Mouse (Mus musculus): ENCODE results near the gene Dnajc3.
"Not testable (repeated sequence)": the region's sequence is repeated elsewhere in the genome, so short reads cannot be mapped to it uniquely, and the experiment has no call there.

Gene Dnajc3

DNA sequence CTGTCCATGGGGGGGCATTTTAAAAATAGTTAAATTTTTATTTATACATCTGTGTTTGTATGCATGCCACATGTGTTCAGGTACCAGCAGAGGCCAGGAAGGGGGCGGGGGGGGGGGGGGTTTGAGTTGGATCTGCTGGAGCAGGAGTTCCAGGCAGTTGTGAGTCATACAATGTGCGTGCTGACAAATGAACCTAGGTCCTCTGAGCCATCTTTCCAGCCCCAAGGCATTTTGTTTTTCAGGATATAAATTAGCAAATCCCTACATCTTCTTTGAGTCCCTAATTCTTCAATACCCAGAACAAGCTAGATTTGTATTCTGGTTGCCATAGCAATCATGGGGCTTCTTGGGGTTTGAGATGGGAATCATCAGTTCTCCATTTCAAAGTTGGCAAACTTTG, 6.6 kb upstream of the Dnajc3 start:
- DNase-seq (ENCODE audit: low spot score) = no peak

DNA sequence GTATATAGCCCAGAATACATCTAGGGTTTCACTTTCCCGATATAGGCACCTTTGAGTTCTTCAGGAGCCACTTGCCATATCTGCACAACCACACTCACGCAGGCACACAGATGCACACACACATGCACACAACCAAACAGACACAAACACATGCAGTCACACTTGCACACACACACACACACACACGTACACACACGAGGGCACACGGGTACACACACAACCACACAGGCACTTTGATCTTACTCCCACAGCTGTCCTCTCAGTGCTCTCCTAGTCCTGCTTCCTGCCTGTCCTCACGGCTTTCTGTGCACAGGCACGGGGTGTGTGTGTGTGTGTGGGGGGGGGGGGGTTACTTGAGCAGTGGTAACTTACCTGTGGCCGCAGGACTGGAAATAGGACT, 4.8 kb upstream of the Dnajc3 start:
- no peak for DNase-seq (ENCODE audit: low spot score)

DNA sequence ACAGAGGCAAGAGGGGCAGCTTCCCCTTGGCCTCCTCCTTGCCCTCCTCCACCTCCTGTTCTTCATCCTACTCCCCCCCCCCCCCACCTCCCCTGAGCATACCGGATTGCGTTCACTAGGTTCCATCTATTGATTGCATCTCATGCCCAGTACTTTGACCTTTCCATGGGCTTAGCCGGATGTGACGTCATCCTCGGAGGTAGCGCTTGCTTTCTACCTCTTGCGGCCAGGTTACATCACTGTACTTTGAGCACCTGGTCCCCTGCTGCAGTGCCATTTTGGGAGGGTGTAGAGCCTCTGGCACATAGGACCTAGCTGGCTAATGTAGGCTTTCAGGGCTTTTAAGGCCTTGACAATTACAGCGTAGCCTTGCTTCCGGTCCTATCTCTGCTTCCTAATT, 3.1 kb upstream of the Dnajc3 start:
- DNase-seq (ENCODE audit: low spot score) = no peak

DNA sequence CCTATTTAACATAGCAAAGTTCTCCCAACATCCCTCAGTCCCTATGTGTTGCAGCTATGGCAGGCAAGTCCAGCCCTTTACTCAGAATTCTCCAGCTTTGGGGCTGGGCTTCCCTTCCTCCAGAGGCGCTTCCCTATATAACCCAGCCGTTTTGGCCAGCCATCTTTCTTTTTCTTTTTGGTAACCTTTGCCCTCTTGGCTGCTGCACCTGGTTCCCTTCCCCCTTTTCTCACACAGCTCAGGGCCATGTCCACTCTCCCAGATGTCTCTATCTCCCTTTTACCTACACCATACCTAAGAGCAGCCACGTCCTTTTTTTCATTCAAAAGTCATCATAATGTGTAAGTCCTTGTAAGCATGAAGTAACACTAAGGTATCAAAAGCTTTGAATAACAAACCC, 1.5 kb upstream of the Dnajc3 start:
- DNase-seq (ENCODE audit: low spot score) = no peak

DNA sequence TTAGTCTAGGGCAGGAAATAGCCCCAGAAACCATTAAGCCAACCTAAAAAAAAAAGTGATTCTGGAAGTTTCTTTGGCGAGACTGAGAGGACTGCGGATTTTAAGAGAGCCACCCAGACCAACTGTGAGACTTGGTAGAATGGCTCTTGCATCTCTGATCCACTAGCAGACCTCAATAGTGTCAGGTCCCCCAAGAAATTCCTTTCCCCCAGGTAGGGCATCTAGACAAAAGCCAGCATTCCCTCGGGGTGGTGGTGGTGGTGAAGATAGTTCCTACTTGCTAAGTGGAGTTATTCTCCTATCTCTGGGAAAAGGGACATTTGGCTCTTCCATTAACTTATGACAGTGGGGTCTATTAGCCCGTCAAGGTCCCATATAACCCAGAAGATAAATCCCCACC, 824 bp upstream of the Dnajc3 start:
- DNase-seq (ENCODE audit: low spot score) = no peak

DNA sequence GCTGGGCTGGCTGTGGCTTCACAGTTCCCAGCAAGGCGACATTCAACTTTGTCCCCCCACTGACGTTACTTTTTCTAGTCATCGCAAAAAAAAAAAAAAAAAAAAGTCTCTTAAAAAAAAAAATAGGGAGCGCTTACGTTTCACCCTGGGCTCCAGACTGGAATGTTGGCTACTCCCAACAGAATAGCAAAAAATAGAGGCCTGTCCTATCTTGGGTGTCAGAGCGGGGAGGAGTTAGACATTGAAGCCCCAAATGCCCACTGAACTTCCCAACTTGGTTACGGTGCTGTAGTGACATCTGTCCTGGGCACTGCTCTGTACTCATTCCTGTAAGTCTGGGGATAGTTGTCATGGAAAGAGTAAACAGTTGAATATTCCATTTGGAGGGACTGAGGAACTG, 775 bp downstream of the Dnajc3 start:
- no peak for DNase-seq (ENCODE audit: low spot score)

- no peak for DNase-seq (ENCODE audit: low spot score)
Observed at GRCm38 (mm10) chr14:118940796-118941495, 3.2 kb downstream of the Dnajc3 start.

- DNase-seq (ENCODE audit: low spot score) = no peak
Observed at GRCm38 (mm10) chr14:118942076-118942475, 4.3 kb downstream of the Dnajc3 start.

DNA sequence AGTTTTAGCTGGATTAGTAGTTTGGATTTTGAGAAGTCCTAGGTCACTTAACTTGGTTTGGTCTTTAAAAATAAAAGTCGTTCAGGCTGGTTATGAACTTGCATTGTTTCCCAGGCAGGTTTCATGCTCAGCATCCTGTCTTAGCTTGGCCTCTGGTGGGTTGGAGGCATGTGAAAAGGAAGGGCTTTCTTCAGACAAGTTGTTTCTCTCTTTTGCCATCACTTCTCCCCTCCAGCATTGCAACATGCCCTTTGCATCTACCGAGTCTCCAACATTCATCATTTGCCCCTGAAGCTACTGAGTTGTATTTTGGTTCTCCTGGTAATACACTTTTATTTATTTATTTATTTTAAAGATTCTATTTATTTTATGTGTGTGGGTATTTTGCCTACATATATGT, 6.9 kb downstream of the Dnajc3 start:
- no peak for DNase-seq (ENCODE audit: low spot score)

- no peak for DNase-seq (ENCODE audit: low spot score)
Observed at GRCm38 (mm10) chr14:118948841-118949240, 11.1 kb downstream of the Dnajc3 start.

- no peak for DNase-seq (ENCODE audit: low spot score)
Observed at GRCm38 (mm10) chr14:118951912-118952583, 14.3 kb downstream of the Dnajc3 start.

GRCm38 (mm10) chr14:118958010-118958409, 20.2 kb downstream of the Dnajc3 start:
- no peak for DNase-seq (ENCODE audit: low spot score)

DNA sequence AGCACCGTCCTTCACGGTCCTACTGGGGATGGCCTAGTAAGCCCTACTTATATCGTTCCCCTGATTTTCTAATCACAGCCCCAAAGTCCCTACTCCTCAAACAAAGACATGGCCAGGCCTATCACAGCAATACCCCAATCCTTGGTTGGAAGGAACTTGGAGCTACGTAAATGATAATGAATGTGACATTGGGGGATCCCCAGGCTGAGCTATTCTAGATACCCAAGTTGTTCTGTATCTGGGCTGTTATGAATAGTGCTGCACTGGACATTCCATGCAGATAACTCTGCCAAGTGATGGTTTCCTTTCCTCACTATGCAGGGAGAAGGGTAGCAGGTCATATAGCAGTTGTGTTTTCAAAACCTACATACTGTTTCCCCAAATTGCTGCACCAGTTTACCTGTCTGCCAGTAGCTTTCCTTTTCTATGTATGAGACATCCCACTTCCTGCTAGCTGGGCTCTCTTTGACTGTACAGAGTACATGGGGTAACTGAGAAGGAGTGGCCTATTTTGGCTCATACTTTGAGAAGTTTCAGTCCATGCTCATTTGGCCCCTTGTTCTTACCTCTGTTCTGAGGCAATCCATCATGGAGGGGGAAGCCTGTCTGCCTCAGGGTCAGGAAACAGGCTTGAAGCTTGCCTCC, 27.7 kb downstream of the Dnajc3 start:
- no peak for DNase-seq (ENCODE audit: low spot score)

DNA sequence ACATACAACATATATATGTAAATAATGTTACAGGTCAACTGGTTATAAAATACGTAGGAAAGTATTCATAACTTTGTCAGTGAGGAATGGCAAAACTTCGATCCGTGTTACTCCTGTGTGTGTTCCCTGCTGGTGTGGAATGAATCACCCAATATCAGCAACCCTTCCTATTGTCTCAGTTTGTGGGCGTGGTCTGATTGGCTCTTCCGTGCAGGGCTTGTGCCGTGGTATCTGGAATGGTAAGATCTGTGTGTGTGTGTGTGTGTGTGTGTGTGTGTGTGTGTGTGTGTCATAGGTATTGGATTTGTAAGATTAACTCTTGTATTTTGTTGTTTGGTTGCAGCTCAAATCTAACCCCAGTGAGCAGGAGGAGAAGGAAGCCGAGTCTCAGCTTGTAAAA, 29.9 kb downstream of the Dnajc3 start:
- DNase-seq (ENCODE audit: low spot score) = no peak

- DNase-seq (ENCODE audit: low spot score) = no peak
Observed at GRCm38 (mm10) chr14:118972268-118972667, 34.5 kb downstream of the Dnajc3 start.

DNA sequence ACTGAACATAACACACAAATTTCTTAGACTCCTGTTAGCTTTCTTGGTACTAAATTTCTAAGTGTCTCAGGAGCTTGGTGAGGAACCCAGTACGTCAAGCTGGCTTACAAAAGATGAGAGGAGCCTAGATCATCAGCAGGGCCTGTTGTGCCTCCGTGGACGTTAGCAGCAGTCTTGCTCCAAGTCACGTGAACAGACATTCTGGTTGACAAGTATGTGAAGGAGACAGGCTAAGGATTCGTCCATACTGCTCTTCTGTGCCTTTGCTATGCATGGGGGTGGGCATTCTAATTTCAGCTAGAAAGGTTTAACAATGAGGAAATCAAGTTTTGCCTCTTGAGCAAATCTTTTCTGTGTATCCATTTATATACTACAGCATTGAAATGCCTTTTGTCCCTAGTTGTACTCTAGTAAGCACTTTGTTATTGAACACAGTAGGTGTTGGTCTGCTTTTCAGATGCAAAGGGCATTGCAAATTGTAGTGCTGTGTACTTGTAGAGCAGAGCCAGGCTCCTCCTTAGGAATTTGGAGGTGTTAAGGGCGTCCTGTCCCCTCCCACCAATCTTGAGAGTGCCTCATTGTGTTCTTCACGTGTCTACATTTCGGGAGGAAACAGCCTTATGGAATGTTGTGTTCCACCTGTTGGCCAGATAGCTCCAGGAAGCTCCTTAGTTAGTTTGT, 39.5 kb downstream of the Dnajc3 start:
- DNase-seq (ENCODE audit: low spot score) = no peak

DNA sequence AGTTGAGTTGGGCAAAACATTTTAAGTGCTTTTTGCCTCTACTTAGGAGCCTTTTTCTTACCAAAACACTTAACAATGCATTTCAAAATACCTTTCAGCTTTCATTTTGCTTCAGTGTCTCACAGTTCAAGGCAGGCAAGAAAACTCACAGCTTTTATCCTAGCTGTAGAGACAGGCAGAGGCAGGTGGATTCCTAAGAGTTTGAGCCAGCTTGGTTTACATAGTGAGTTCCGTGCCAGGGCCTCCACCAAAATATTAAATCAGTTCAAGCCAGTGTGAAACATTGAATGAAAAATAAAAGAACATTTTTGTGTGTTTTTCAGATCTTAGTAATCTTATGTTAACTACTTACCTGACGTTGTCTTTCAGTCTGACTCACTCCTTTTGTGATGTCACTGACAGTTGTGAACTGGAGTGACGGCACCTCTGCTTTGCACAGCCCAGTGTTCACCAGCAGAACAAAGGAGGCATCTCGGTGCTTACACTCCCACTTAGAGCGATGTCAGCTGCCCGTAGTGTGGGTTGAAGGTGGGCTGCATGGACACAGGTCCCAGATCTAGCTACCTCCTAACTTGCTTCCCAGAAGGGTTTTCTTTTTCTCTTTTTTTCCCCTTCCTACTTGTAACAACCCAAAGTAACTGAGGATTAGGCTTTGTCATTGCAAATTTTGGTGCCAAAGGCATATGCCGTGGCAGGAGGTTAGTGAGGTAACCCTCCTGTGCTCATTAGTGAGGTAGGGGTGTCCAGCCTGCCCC, 42.0 kb downstream of the Dnajc3 start:
- DNase-seq (ENCODE audit: low spot score) = no peak

GRCm38 (mm10) chr14:118980358-118980757, 42.6 kb downstream of the Dnajc3 start:
- no peak for DNase-seq (ENCODE audit: low spot score)

DNA sequence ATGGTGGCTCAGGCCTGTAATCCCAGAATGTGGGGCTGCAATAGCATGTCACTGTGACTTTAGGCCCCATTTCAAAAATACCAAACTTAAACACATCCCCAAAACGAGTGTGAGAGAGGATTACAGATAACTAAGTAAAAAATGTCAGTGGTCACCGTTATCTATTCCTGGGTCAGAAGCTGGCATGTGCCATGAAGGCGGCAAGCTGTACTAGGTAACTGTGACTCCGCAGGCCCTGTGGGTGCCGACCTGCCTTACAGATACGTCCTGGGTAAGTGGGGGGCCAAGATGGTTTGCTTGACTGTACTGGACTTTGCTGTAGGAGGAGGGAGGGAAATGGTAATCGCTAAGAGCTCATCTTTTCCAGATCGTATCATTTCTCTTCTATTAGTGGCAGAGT, 43.1 kb downstream of the Dnajc3 start:
- no peak for DNase-seq (ENCODE audit: low spot score)

DNA sequence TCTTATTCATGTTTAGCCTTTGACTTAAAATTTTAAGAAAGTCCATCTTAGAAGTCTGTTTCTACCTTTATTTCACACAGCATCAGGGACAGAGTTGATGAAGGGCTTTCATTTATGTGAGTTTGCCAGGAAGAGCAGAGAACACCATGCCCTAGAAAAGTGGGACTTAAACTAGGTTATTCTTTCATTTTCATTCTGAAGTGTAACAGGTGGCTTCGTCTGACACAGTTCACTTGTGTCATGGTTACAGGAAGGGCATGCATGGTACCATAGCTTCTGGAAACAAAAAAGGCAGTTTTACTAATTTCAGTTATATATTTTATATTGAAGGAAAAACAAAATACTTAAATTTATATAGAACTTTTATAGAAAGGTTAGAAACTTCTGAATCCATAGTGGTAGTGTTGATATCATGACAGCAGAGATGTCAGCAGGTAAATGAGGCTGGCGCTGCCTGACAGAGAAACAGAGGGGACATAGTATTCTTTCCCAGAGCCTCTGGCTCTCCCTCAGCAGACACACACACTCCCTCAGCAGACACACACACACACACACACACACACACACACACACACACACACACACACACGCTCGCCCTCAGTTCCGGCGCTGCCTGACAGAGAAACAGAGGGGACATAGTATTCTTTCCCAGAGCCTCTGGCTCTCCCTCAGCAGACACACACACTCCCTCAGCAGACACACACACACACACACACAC, 44.1 kb downstream of the Dnajc3 start:
- DNase-seq (ENCODE audit: low spot score) = not testable (repeated sequence)

- not testable (repeated sequence) for DNase-seq (ENCODE audit: low spot score)
Observed at GRCm38 (mm10) chr14:118982429-118983045, 44.8 kb downstream of the Dnajc3 start.

Data from spleen, adult 12 weeks (tissue).